Mouse (Mus musculus): Measurements from ENCODE around the gene Gm17631.
"Not testable (repeated sequence)": the region's sequence is repeated elsewhere in the genome, so short reads cannot be mapped to it uniquely, and the experiment has no call there.

Gm17631 gene

GRCm38 (mm10) chr6:129862349-129862748 is at the start of gene Gm17631:
Gene Gm17631 (plus strand): TSS chr6:129862649.
- not testable (repeated sequence) for DNase-seq

DNA sequence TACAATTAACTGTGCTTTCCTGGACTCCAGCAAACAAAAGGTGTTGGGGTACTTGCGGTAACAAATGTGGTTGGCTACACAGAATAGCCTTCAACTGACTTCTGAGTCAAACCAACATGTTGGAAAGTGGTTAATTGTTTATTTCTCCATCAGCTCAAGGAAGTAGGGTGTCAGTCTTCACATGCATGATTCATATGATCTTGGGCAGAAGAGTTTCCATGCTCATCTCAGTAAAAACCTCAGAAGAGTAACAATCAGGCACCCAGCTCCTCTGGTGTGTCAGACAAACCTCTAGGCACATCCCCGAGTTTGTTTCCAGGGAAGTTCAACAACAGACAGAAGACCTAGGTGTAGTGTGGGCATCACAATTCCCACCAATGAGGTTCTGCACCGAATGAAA is 44.7 kb upstream of the Gm17631 start:
- no peak for DNase-seq

GRCm38 (mm10) chr6:129824004-129824403 is 38.4 kb upstream of the Gm17631 start:
- no peak for DNase-seq

DNA sequence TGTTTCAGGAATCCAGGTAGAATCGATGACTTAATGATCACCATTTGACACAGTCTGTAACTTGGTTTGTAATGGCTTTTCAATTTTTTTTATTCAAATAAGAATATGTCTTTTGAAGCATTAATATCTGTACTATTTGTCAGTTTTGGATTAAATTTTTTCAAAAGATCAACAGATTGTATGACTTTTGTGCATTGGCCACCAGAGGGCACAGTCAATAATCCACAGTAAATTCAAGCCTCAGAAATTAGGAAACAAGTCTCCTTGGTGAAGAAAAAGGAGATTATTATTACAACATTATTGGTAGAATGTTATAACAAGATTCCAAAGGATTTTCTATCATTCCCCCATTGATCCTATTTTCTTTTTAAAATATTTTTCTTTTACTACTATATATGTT is 36.9 kb upstream of the Gm17631 start:
- DNase-seq, result no peak

GRCm38 (mm10) chr6:129876549-129876948 is 14.1 kb downstream of the Gm17631 start, which contains the start of gene Klra17:
Gene Klra17 (minus strand): TSS chr6:129876672.
- DNase-seq, result no peak

GRCm38 (mm10) chr6:129882525-129882924 is 20.1 kb downstream of the Gm17631 start:
- DNase-seq, result no peak
